Mouse (Mus musculus) midbrain, embryonic 12.5 days (tissue): ENCODE measurements around the gene Ptpre. TPM values are rescaled to one million over a fixed set of nuclear protein-coding genes. Genes with fewer than 3 reads are reported as not detected.

ENCODE experiments used
- ATAC-seq: fragments of 200-750 bp; cut with Nextera tagmentation; 2 replicates; pipeline ENCODE4 v1.8.0; 2017; ENCODE audit warnings: low read depth, moderate TSS enrichment, moderate library complexity; ENCODE audit not compliant: low FRiP score
- H3K27ac ChIP-seq: fragments of 300-500 bp; sonication (generic); replicated peaks from 2 replicates; pipeline ENCODE4 v1.5.1; 2016; ENCODE audit warnings: mild to moderate bottlenecking
- H3K27me3 ChIP-seq: fragments of 300-500 bp; sonication (generic); 2 replicates; pipeline ENCODE4 v1.6.1; 2016; ENCODE audit warnings: mild to moderate bottlenecking
- H3K36me3 ChIP-seq: fragments of 300-500 bp; sonication (generic); 2 replicates; pipeline ENCODE4 v1.6.1; 2016
- H3K4me1 ChIP-seq: fragments of 300-500 bp; sonication (generic); 2 replicates; pipeline ENCODE4 v1.6.1; 2016
- H3K4me2 ChIP-seq: fragments of 300-500 bp; sonication (generic); replicated peaks from 2 replicates; pipeline ENCODE4 v1.6.1; 2016; ENCODE audit warnings: mild to moderate bottlenecking, moderate library complexity
- H3K4me3 ChIP-seq: fragments of 300-500 bp; sonication (generic); 2 replicates; pipeline ENCODE4 v1.5.1; 2016; ENCODE audit warnings: mild to moderate bottlenecking
- H3K9ac ChIP-seq: fragments of 300-500 bp; sonication (generic); replicated peaks from 2 replicates; pipeline ENCODE4 v1.6.1; 2016; ENCODE audit warnings: mild to moderate bottlenecking, moderate library complexity
- H3K9me3 ChIP-seq: fragments of 300-500 bp; sonication (generic); 2 replicates; pipeline ENCODE4 v1.6.1; 2016; ENCODE audit warnings: mild to moderate bottlenecking
- WGBS: fragments of 180-500 bp; shearing (Covaris S2); methylation state at CpG from one replicate; pipeline ENCODE4 v1.1.7; 2016; 5-methylcytosine and 5-hydroxymethylcytosine counted together
- polyA plus RNA-seq: library from polyadenylated mRNA; unstranded; fragments of >200 nt; fragmentation: Nextera tagmentation; extraction: Ambion mirVana; gene quantifications from 2 replicates; pipeline ENCODE4 v1.2.1, GENCODE M21; 2016

The Ptpre gene
- polyA plus RNA-seq, 1 experiment from 2014 or later = 1.4 TPM

- 68% methylated on average over 4 of the region's 4 CpGs for WGBS
- ATAC-seq = no peak
- Histone ChIP-seq H3K9me3 (no peaks in the 10 kb centered on the region), H3K4me1 (no peaks in the 10 kb centered on the region), H3K27me3 (no peaks in the 10 kb centered on the region), H3K9ac (no peak overlapping the region), H3K4me2 (no peak overlapping the region), H3K36me3 (no peaks in the 10 kb centered on the region), H3K4me3 (no peak overlapping the region), H3K27ac (no peak overlapping the region)
Observed at GRCm38 (mm10) chr7:135517191-135517590, 20.1 kb upstream of the Ptpre start.

GRCm38 (mm10) chr7:135520241-135520640, 17.0 kb upstream of the Ptpre start:
- Histone ChIP-seq H3K4me3 (no peak overlapping the region), H3K27ac (no peak overlapping the region), H3K9ac (no peak overlapping the region), H3K27me3 (no peaks in the 10 kb centered on the region), H3K36me3 (no peaks in the 10 kb centered on the region), H3K9me3 (no peaks in the 10 kb centered on the region), H3K4me2 (no peak overlapping the region), H3K4me1 (no peaks in the 10 kb centered on the region)
- no peak for ATAC-seq
- 79% methylated on average over 5 of the region's 5 CpGs for WGBS

DNA sequence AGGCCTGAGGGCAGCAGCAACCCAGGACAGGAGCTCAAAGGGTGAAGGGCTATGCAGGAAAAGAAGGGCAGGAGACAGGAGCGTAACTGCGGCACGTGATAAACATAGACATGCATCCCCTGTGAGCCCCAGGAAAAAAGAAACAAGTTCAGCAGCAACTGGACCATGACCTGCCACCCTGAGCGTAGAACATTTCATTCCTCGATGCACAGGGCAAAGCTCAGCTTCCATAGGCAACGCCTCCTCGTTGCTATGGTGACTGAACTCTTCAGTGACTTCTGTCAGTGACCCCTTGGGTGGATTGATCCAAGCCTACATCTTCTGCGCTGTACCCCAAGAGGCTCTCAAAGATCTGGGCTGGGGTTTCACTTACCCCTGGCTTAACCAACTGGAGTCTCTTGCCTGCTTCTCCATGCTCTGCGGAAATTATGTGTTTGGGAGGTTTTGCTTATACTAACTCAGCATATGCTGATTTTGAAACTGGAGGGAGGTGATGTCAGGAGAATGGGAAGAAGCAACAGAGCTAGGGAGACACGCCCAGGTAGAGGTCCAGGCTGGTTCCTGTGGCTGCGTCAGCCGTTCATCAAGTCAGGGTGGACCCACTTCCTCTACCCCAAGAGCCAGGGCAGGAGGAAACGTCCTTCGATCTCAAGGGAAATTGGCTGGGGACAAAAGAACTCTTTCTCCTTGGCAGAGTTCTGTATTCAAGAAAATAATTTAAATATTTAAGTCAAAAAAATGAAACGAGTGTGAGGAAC, 15.3 kb upstream of the Ptpre start:
- no peak for ATAC-seq
- WGBS = 59% methylated on average over 15 of the region's 15 CpGs
- Histone ChIP-seq H3K9me3 (no peaks in the 10 kb centered on the region), H3K36me3 (no peaks in the 10 kb centered on the region), H3K4me3 (no peak overlapping the region), H3K27ac (no peak overlapping the region), H3K4me1 (no peaks in the 10 kb centered on the region), H3K4me2 (no peak overlapping the region), H3K9ac (no peak overlapping the region), H3K27me3 (no peaks in the 10 kb centered on the region)

- ATAC-seq = no peak
- Histone ChIP-seq H3K4me3 (no peak overlapping the region), H3K4me2 (no peak overlapping the region), H3K4me1 (no peaks in the 10 kb centered on the region), H3K27ac (no peak overlapping the region), H3K36me3 (no peaks in the 10 kb centered on the region), H3K27me3 (no peaks in the 10 kb centered on the region), H3K9me3 (no peaks in the 10 kb centered on the region), H3K9ac (no peak overlapping the region)
- 78% methylated on average over 4 of the region's 4 CpGs for WGBS
Observed at GRCm38 (mm10) chr7:135523981-135524380, 13.3 kb upstream of the Ptpre start.

- Histone ChIP-seq H3K9me3 (no peaks in the 10 kb centered on the region), H3K36me3 (no peaks in the 10 kb centered on the region), H3K4me3 (no peak overlapping the region), H3K27ac (no peak overlapping the region), H3K9ac (no peak overlapping the region), H3K4me1 (no peaks in the 10 kb centered on the region), H3K4me2 (no peak overlapping the region), H3K27me3 (no peaks in the 10 kb centered on the region)
- WGBS = 91% methylated on average over 6 of the region's 6 CpGs
- ATAC-seq = no peak
Observed at GRCm38 (mm10) chr7:135524424-135524967, 12.8 kb upstream of the Ptpre start.

- no peak for ATAC-seq
- 84% methylated on average over 3 of the region's 3 CpGs for WGBS
- H3K36me3 ChIP-seq = no peaks in the 10 kb centered on the region
- no peak overlapping the region for H3K27ac ChIP-seq
- no peak overlapping the region for H3K9ac ChIP-seq
- no peaks in the 10 kb centered on the region for H3K9me3 ChIP-seq
- H3K4me3 ChIP-seq = no peak overlapping the region
- H3K4me2 ChIP-seq = no peak overlapping the region
- H3K27me3 ChIP-seq = no peaks in the 10 kb centered on the region
- H3K4me1 ChIP-seq = no peaks in the 10 kb centered on the region
Observed at GRCm38 (mm10) chr7:135526574-135527152, 10.6 kb upstream of the Ptpre start.

- no peak for ATAC-seq
- Histone ChIP-seq H3K4me3 (no peak overlapping the region), H3K27me3 (no peaks in the 10 kb centered on the region), H3K9ac (no peak overlapping the region), H3K36me3 (no peaks in the 10 kb centered on the region), H3K4me1 (no peaks in the 10 kb centered on the region), H3K27ac (no peak overlapping the region), H3K4me2 (no peak overlapping the region), H3K9me3 (no peaks in the 10 kb centered on the region)
- 64% methylated on average over 3 of the region's 3 CpGs for WGBS
Observed at GRCm38 (mm10) chr7:135527169-135527568, 10.1 kb upstream of the Ptpre start.

- H3K27me3 ChIP-seq = no peaks in the 10 kb centered on the region
- no peaks in the 10 kb centered on the region for H3K9me3 ChIP-seq
- H3K36me3 ChIP-seq = no peaks in the 10 kb centered on the region
- no peak for ATAC-seq
- H3K27ac ChIP-seq = no peak within 1 kb of the TSS
- no peak within 1 kb of the TSS for H3K9ac ChIP-seq
- H3K4me2 ChIP-seq = no peak within 1 kb of the TSS
- WGBS = 87% methylated on average over 7 of the region's 7 CpGs
- H3K4me3 ChIP-seq = no peak within 1 kb of the TSS
- no peaks in the 10 kb centered on the region for H3K4me1 ChIP-seq
Observed at GRCm38 (mm10) chr7:135528515-135528914, 8.8 kb upstream of the Ptpre start, which contains the start of gene Clrn3. TSS of gene Clrn3 (minus strand) at chr7:135528654.

DNA sequence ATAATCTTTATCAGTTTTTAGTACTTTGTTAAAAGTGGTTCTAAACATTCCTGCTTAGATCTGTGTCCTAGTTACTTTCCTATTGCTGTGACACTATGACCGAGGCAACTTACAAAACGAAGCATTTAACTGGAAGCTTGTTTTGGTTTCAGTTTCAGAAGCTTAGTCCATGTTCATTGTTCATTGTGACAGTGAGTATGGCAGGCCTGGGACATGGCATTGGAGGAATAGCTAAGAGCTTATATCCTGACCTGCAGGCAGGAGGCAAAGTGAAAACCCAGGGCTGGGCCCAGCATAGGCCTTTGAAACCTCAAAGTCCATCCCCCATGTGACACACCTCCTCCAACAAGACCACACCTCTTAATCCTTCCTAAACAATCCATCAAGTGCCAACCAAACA, 8.2 kb upstream of the Ptpre start:
- Histone ChIP-seq H3K27me3 (no peaks in the 10 kb centered on the region), H3K9me3 (no peaks in the 10 kb centered on the region), H3K4me3 (no peak overlapping the region), H3K9ac (no peak overlapping the region), H3K4me1 (no peaks in the 10 kb centered on the region), H3K4me2 (no peak overlapping the region), H3K36me3 (no peaks in the 10 kb centered on the region), H3K27ac (no peak overlapping the region)
- 88% methylated on average over 2 of the region's 2 CpGs for WGBS
- ATAC-seq = no peak

GRCm38 (mm10) chr7:135534548-135535189, 2.6 kb upstream of the Ptpre start:
- ATAC-seq = no peak
- 59% methylated on average over 2 of the region's 2 CpGs for WGBS
- H3K36me3 ChIP-seq = no peaks in the 10 kb centered on the region
- no peak overlapping the region for H3K4me2 ChIP-seq
- H3K9ac ChIP-seq = no peak overlapping the region
- H3K27ac ChIP-seq = no peak overlapping the region
- H3K4me3 ChIP-seq = no peak overlapping the region
- no peaks in the 10 kb centered on the region for H3K9me3 ChIP-seq
- peaks cover 6% of the 10 kb centered on the region for H3K4me1 ChIP-seq
- peaks cover 29% of the 10 kb centered on the region for H3K27me3 ChIP-seq

GRCm38 (mm10) chr7:135535908-135536307, 1.4 kb upstream of the Ptpre start:
- H3K4me2 ChIP-seq = no peak overlapping the region
- peaks cover 39% of the 10 kb centered on the region for H3K27me3 ChIP-seq
- no peak overlapping the region for H3K9ac ChIP-seq
- no peak overlapping the region for H3K27ac ChIP-seq
- no peaks in the 10 kb centered on the region for H3K36me3 ChIP-seq
- no peaks in the 10 kb centered on the region for H3K9me3 ChIP-seq
- ATAC-seq = no peak
- 88% methylated on average over 3 of the region's 3 CpGs for WGBS
- H3K4me3 ChIP-seq = no peak overlapping the region
- peaks cover 6% of the 10 kb centered on the region for H3K4me1 ChIP-seq
